Mouse (Mus musculus) embryonic facial prominence, embryonic 13.5 days (tissue): ENCODE measurements around the gene Rhobtb1. TPM values are rescaled to one million over a fixed set of nuclear protein-coding genes. Genes with fewer than 3 reads are reported as not detected.

Experiments
- ATAC-seq: fragments of 200-750 bp; cut with Nextera tagmentation; 2 replicates; pipeline ENCODE4 v1.8.0; 2017; ENCODE audit warnings: low read depth; ENCODE audit not compliant: insufficient number of reproducible peaks, insufficient read depth, low FRiP score, low TSS enrichment
- H3K27ac ChIP-seq: fragments of 300-500 bp; sonication (generic); 2 replicates; pipeline ENCODE4 v1.5.1; 2015; ENCODE audit warnings: moderate library complexity, mild to moderate bottlenecking, inconsistent platforms
- H3K27me3 ChIP-seq: fragments of 300-500 bp; sonication (generic); 2 replicates; pipeline ENCODE4 v1.6.1; 2015; ENCODE audit warnings: mild to moderate bottlenecking, inconsistent platforms
- H3K36me3 ChIP-seq: fragments of 300-500 bp; sonication (generic); 2 replicates; pipeline ENCODE4 v1.6.1; 2015; ENCODE audit warnings: mild to moderate bottlenecking, inconsistent platforms
- H3K4me1 ChIP-seq: fragments of 300-500 bp; sonication (generic); 2 replicates; pipeline ENCODE4 v1.6.1; 2015; ENCODE audit warnings: inconsistent platforms
- H3K4me2 ChIP-seq: fragments of 300-500 bp; sonication (generic); 2 replicates; pipeline ENCODE4 v1.6.1; 2015; ENCODE audit warnings: moderate library complexity, mild to moderate bottlenecking, inconsistent platforms
- H3K4me3 ChIP-seq: fragments of 300-500 bp; sonication (generic); 2 replicates; pipeline ENCODE4 v1.5.1; 2015; ENCODE audit warnings: mild to moderate bottlenecking, inconsistent platforms
- H3K9ac ChIP-seq: fragments of 300-500 bp; sonication (generic); 2 replicates; pipeline ENCODE4 v1.6.1; 2015; ENCODE audit warnings: mild to moderate bottlenecking, inconsistent platforms
- H3K9me3 ChIP-seq: fragments of 300-500 bp; sonication (generic); 2 replicates; pipeline ENCODE4 v1.6.1; 2016; ENCODE audit warnings: inconsistent platforms
- WGBS: fragments of 180-500 bp; shearing (Covaris S2); methylation state at CpG from one replicate; pipeline ENCODE4 v1.1.7; 2015; ENCODE audit warnings: mixed read lengths; 5-methylcytosine and 5-hydroxymethylcytosine counted together
- polyA plus RNA-seq: library from polyadenylated mRNA; unstranded; fragments of >200 nt; fragmentation: Nextera tagmentation; extraction: Ambion mirVana; gene quantifications from 2 replicates; pipeline ENCODE4 v1.2.1, GENCODE M21; 2015

The Rhobtb1 gene
- polyA plus RNA-seq, 1 experiment from 2014 or later = 29.2 TPM

DNA sequence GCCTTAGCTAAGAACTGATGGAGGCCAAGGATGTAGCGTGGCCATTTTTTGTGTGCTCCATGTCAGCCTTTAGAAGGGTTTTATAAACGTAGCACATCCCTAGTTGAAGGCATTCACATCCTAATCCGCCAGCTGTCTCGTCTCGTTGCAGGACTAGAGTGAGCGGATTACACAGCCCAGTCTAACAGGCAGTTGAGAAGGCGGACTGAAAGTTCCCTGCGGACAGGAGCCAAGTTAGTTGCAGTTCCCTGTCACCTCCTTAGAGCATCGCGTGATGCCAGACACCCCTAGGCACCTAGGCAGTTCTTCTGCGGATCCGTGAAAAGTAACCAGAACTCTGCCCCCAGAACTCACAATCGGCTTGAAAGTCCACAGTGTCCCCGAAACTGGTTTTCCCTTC is 60.7 kb downstream of the Rhobtb1 start:
- 4% methylated on average over 14 of the region's 14 CpGs for WGBS
- Histone ChIP-seq H3K27ac (peak overlapping the region; percentile 98), H3K9ac (peak overlapping the region; percentile 93), H3K4me3 (peak overlapping the region; percentile 81), H3K4me1 (peaks cover 16% of the 10 kb centered on the region), H3K4me2 (peak overlapping the region; percentile 83), H3K36me3 (peaks cover 20% of the 10 kb centered on the region), H3K27me3 (no peaks in the 10 kb centered on the region), H3K9me3 (peaks cover 5% of the 10 kb centered on the region; the same call in 1 of the 2 replicates)
- no peak for ATAC-seq

DNA sequence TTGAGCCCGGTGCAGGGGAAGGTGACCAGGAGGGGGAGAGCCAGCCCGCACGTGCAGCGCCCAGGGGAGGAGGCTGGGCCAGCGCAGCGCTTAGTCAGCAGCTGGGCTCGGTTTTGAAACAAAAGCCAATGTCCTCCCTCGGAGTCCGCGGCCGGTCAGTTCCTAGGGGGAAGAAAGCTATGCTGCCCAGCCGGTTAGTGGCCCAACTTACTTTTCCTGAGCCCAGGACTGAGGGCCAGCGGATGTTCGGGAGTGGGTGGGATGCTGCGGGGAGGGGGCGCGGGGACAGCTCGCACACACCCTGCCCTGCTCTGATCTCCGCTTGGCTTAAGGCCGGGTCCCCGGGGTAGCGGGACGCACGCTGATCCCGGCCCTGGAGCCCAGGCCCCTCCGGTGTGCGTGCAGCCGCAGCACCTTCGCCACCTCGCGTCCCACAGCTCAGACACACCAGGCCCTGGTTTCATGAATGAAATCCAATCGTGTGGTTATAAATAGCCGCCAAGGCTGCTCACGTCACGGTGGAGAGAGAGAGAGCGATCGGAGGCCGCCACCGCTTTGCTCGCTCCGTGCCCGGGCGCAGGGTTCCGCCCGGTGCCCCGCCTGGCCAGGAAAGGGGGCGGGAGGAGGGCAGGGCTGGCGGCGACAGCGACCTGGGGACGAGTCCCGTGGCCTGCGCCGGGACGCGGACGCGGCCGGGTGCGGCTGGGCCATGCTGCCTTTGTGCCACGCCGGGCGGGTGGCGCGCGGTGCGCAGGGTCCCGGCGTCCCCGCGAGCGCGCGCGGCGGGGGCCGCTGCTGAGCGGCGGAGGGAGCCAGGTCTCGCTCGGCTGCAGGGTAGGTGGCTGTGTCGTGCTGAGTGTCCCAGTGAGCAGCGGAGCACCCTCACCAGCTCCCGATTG is 61.6 kb downstream of the Rhobtb1 start, which contains the start of gene A930033H14Rik:
TSS of gene A930033H14Rik (minus strand) at position 557 of the 899 bp plus-strand sequence.
- Histone ChIP-seq H3K36me3 (peaks cover 27% of the 10 kb centered on the region), H3K9me3 (peaks cover 5% of the 10 kb centered on the region; the same call in 1 of the 2 replicates), H3K9ac (peak within 1 kb of the TSS; percentile 93), H3K27ac (peak within 1 kb of the TSS; percentile 98), H3K4me3 (peak within 1 kb of the TSS; percentile 81), H3K4me2 (peak within 1 kb of the TSS; percentile 83), H3K27me3 (no peaks in the 10 kb centered on the region), H3K4me1 (peaks cover 16% of the 10 kb centered on the region)
- ATAC-seq = peak; percentile 80
- WGBS = under 1% methylated on average over 74 of the region's 84 CpGs

DNA sequence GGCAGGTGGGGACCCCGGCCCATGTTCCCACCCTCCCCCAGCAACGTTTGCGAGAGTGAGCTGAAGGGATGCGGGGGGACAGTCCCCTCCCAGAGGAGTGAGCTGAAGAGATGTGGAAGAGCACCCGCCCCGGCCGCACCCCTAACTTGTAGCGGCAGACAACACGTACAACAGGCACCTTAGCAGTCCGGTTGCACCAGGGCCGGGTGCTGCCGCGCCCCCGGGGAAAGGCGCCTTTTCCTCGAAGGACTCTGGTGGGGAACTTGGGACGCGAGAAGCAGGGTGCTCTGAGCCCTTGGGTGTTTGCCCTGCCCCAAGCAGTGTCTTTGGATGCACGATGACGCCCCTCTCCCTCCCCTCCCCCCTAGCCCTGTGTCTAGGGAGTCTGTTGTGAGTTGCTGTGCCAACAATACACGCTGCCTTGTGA is 62.2 kb downstream of the Rhobtb1 start:
- H3K4me1 ChIP-seq = peaks cover 16% of the 10 kb centered on the region
- ATAC-seq = peak; percentile 53
- peak overlapping the region; percentile 93 for H3K9ac ChIP-seq
- peak overlapping the region; percentile 81 for H3K4me3 ChIP-seq
- H3K4me2 ChIP-seq = peak overlapping the region; percentile 83
- H3K9me3 ChIP-seq = peaks cover 4% of the 10 kb centered on the region; the same call in 1 of the 2 replicates
- H3K27ac ChIP-seq = peak overlapping the region; percentile 98
- WGBS = under 1% methylated on average over 21 of the region's 21 CpGs
- no peaks in the 10 kb centered on the region for H3K27me3 ChIP-seq
- peaks cover 31% of the 10 kb centered on the region for H3K36me3 ChIP-seq

DNA sequence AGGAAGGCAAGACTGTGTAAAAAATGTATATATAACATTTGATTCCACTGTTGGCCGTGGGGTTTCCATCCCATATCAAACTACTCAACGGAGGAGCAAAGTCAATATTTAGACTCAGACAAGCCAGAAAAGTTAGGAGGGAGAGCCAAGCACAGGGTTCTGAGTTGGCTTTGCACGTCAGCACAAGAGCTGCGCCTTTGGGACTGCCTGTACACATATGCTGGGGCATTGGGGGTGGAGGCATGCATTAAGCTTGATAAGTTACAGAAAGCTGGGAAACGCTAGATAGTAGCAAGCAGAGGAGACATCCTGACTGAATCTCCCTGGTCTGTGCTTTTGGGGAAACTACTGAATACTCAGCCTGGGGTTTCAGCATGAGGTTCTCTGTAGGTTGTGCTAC is 62.8 kb downstream of the Rhobtb1 start:
- H3K4me3 ChIP-seq = peak overlapping the region; percentile 81
- H3K9ac ChIP-seq = peak overlapping the region; percentile 93
- ATAC-seq = no peak
- H3K36me3 ChIP-seq = peaks cover 36% of the 10 kb centered on the region
- peak overlapping the region; percentile 98 for H3K27ac ChIP-seq
- 19% methylated on average over 5 of the region's 5 CpGs for WGBS
- H3K27me3 ChIP-seq = no peaks in the 10 kb centered on the region
- H3K4me2 ChIP-seq = peak overlapping the region; percentile 83
- peaks cover 16% of the 10 kb centered on the region for H3K4me1 ChIP-seq
- H3K9me3 ChIP-seq = no peaks in the 10 kb centered on the region

DNA sequence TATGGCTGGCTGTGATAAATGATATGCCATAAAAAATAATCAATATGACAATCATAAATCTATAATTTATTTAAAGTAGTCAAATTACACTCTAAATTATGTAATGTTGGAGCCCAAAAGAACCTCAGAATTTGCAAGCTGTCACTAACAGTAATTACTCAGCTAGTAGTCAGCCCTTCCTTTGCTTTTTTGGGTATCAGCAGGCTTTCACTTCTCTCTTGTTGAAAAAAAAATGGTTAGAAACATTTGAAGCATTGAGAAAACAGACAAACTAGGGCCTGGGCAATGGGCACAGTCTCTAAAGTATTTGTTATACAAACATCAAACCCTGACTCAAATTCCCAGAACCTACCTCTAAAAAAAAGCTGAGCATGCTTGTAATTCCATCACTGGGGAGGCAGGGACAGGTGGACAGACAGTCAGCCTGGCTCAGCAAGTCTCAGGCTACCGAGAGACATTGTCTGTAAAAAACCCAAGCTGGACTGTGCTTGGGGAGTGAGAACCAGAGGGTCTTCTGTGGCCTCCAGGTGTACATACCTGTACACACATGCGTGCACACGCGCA is 66.0 kb downstream of the Rhobtb1 start:
- Histone ChIP-seq H3K27ac (no peak overlapping the region), H3K27me3 (no peaks in the 10 kb centered on the region), H3K9me3 (no peaks in the 10 kb centered on the region), H3K4me3 (no peak overlapping the region), H3K9ac (no peak overlapping the region), H3K4me1 (peaks cover 9% of the 10 kb centered on the region), H3K36me3 (peaks cover 36% of the 10 kb centered on the region), H3K4me2 (no peak overlapping the region)
- ATAC-seq = no peak
- 96% methylated on average over 4 of the region's 4 CpGs for WGBS

DNA sequence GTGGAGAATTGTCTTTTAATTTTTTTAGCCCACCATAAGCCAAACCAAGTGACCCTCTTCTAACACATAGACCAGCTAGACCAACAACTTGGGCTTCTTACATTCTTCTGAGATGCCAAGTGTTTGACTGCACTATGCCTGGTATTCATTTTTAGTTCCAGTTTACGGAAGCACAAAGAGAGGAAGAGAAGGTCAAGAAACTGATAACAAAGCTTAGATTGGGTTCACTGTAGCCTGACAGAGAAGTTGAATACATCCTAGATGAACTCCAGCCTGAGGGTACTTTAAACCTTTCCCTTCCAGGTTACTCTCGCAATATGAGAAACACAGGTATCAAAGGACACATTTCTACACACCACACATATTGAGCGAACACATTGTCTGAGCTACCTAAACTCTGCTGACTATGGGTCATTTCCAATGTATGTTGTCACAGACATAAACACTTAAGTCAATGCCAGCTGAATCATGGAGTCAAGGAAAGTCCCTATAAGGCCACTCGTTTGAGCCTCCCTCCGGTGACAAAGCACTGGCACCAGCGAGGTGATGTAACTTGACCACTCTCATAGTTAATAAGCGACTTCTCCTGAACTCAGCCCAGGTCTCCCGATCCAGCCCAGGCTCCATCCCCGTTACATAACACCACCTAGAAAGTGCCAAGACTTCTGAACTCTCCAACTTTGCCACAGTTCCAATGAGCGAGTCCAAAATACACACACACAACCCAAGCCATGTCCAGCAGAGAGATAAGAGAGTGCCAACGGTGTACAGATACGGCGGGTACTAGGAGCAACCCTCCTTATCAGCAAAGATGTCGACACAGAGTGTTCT is 67.4 kb downstream of the Rhobtb1 start:
- no peak for ATAC-seq
- no peaks in the 10 kb centered on the region for H3K27me3 ChIP-seq
- no peak overlapping the region for H3K9ac ChIP-seq
- no peak overlapping the region for H3K4me3 ChIP-seq
- peaks cover 8% of the 10 kb centered on the region for H3K4me1 ChIP-seq
- no peaks in the 10 kb centered on the region for H3K9me3 ChIP-seq
- H3K4me2 ChIP-seq = no peak overlapping the region
- H3K27ac ChIP-seq = no peak overlapping the region
- H3K36me3 ChIP-seq = peaks cover 36% of the 10 kb centered on the region
- WGBS = 92% methylated on average over 14 of the region's 14 CpGs

DNA sequence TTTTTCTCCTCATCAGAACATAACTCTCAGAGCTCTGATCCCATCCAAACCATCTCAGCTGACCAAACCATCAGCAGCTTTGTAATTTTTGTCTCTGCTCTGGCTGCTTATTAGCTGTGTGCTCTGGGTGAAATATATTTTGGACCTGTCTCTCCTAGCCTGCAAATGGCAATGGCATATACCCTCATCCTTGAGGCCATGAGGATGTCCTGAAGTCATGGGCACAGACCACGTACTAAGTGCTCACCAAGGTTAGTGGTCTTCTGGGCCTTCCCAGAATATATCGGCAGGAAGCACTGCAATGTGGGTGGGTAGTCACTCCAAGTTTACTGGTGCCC is 68.0 kb downstream of the Rhobtb1 start:
- H3K27ac ChIP-seq = no peak overlapping the region
- no peak overlapping the region for H3K4me2 ChIP-seq
- H3K4me1 ChIP-seq = peaks cover 2% of the 10 kb centered on the region; the same call in 1 of the 2 replicates
- no peak overlapping the region for H3K4me3 ChIP-seq
- ATAC-seq = no peak
- WGBS = 96% methylated on average over 2 of the region's 2 CpGs
- peaks cover 38% of the 10 kb centered on the region for H3K36me3 ChIP-seq
- H3K9me3 ChIP-seq = no peaks in the 10 kb centered on the region
- no peaks in the 10 kb centered on the region for H3K27me3 ChIP-seq
- no peak overlapping the region for H3K9ac ChIP-seq

DNA sequence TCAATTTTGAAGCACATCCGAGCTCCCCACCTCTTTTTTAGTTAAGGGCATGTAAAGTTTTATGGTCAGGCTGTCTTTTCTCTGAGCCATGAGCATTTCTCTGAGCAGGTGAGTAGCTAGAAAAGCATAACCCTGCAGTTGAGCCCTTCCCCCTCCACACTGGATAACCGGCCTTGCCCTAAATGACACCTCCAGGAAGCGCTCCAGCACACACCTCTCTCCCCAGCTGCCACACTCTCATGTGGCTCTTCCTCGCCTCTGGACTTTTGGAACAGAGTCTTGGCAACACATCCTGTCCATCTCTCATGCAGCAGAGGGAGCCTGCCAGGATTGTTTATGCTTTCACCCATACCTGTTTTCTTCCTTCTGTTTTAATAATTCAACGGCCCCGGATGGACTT is 69.1 kb downstream of the Rhobtb1 start:
- peaks cover 45% of the 10 kb centered on the region for H3K36me3 ChIP-seq
- H3K27me3 ChIP-seq = no peaks in the 10 kb centered on the region
- no peak overlapping the region for H3K4me3 ChIP-seq
- WGBS = 84% methylated on average over 6 of the region's 6 CpGs
- no peaks in the 10 kb centered on the region for H3K4me1 ChIP-seq
- no peak overlapping the region for H3K27ac ChIP-seq
- no peak overlapping the region for H3K9ac ChIP-seq
- H3K9me3 ChIP-seq = no peaks in the 10 kb centered on the region
- H3K4me2 ChIP-seq = no peak overlapping the region
- no peak for ATAC-seq

DNA sequence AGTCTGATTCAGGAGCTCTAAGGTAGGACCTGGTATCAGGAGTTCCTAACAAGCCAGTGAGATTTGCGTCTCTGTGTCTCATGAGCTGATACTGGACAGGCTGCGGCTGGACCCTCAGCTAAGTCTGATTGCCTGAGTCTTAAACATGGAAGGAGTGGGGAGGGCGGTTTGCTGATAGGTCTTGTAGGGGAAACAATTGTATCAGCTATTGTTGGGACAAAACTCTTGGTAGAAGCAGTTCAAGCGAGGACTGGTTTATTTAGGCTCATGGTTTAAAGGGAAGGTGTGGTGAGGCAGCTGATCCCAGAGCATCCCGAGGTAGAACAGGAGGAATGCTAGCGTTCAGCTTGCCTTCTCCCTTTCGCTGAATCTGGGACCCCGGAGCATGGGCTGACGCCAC is 69.9 kb downstream of the Rhobtb1 start:
- 88% methylated on average over 9 of the region's 9 CpGs for WGBS
- no peaks in the 10 kb centered on the region for H3K9me3 ChIP-seq
- no peak overlapping the region for H3K4me3 ChIP-seq
- H3K4me2 ChIP-seq = no peak overlapping the region
- H3K27me3 ChIP-seq = no peaks in the 10 kb centered on the region
- no peak overlapping the region for H3K27ac ChIP-seq
- peaks cover 45% of the 10 kb centered on the region for H3K36me3 ChIP-seq
- ATAC-seq = no peak
- no peaks in the 10 kb centered on the region for H3K4me1 ChIP-seq
- H3K9ac ChIP-seq = no peak overlapping the region

DNA sequence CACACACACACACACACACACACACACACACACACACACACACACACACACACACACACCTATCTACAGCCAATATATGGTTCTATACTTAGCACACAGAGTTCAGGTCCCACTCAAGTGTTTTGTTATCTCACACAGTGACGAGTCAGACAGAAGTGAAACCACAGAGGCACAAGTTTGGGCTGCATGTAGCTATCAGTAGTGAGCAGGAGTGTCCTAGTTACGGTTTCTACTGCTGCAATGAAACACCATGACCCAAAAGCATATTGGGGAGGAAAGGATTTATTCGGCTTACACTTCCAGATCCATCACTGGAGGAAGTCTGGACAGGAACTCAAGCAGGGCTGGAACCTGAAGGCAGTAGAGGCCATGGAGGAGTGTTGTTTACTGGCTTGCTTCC is 70.7 kb downstream of the Rhobtb1 start:
- Histone ChIP-seq H3K9me3 (no peaks in the 10 kb centered on the region), H3K4me1 (no peaks in the 10 kb centered on the region), H3K4me2 (no peak overlapping the region), H3K36me3 (peaks cover 37% of the 10 kb centered on the region), H3K9ac (no peak overlapping the region), H3K4me3 (no peak overlapping the region), H3K27ac (no peak overlapping the region), H3K27me3 (no peaks in the 10 kb centered on the region)
- no peak for ATAC-seq
- WGBS = 92% methylated on average over 3 of the region's 3 CpGs

DNA sequence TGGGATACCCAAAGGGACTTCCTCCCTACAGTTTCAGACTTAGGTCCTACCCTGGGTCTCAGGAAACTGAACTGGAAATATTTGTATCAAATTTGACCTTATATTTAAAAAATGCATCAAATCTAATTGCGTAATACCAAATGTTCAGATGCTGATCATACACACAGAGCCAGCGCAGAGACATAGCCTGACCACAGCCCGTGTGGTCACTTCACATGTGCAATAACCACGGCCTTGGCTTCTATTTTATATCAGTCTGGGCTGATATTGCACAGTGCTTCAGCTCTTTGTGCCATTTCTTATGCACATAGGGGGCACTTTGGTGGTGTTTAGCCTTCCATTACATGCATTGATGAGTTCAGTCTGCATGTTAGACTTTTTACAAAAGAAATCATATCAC is 72.0 kb downstream of the Rhobtb1 start:
- Histone ChIP-seq H3K9me3 (no peaks in the 10 kb centered on the region), H3K4me1 (no peaks in the 10 kb centered on the region), H3K9ac (no peak overlapping the region), H3K27ac (no peak overlapping the region), H3K4me2 (no peak overlapping the region), H3K4me3 (no peak overlapping the region), H3K36me3 (peaks cover 33% of the 10 kb centered on the region), H3K27me3 (no peaks in the 10 kb centered on the region)
- WGBS = 92% methylated on average over 4 of the region's 4 CpGs
- ATAC-seq = no peak
